Mouse (Mus musculus) liver, embryonic 15.5 days (tissue): Measurements from ENCODE around the gene Plpp2. TPM values are rescaled to one million over a fixed set of nuclear protein-coding genes. Genes with fewer than 3 reads are reported as not detected.

ENCODE experiments used
- microRNA-seq: library from miRNA; unstranded; fragments of <30 nt; microRNA quantifications from one replicate; pipeline ENCODE4, GENCODE M21; 2016
- polyA plus RNA-seq: library from polyadenylated mRNA; unstranded; fragments of >200 nt; fragmentation: Nextera tagmentation; extraction: Ambion mirVana; gene quantifications from 2 replicates; pipeline ENCODE4 v1.2.1, GENCODE M21; 2015

Gene Plpp2
- polyA plus RNA-seq, 1 experiment from 2014 or later: 21.5 TPM

Small RNAs within 50 kb of the gene (microRNA-seq; reads per million reads assigned to microRNA genes)
- gene Mir6909: not detected

Other genes with a start within 250 kb of the Plpp2 start
- gene Vmn2r82, start 177.3 kb downstream of the Plpp2 start, polyA plus RNA-seq: not detected in 2 replicates
- gene Vmn2r83, start 65.1 kb downstream of the Plpp2 start, polyA plus RNA-seq: not detected in 2 replicates
- 9.9 and 13.3 TPM in 2 replicates for gene Mier2, start 21.4 kb upstream of the Plpp2 start, polyA plus RNA-seq
- not detected in 2 replicates for gene Theg, start 53.5 kb upstream of the Plpp2 start, polyA plus RNA-seq
- gene C2cd4c, start 80.2 kb upstream of the Plpp2 start, polyA plus RNA-seq: not detected in 2 replicates
- gene Shc2, start 104.1 kb upstream of the Plpp2 start, polyA plus RNA-seq: 0.08 and 0.10 TPM in 2 replicates
- not detected in 2 replicates for gene Odf3l2, start 111.9 kb upstream of the Plpp2 start, polyA plus RNA-seq
- gene Madcam1, start 130.8 kb upstream of the Plpp2 start, polyA plus RNA-seq: 0.26 TPM in 1 of 2 replicates, not detected in the other
- gene Tpgs1, start 135.6 kb upstream of the Plpp2 start, polyA plus RNA-seq: 21.4 and 23.1 TPM in 2 replicates
- gene Cdc34, start 148.4 kb upstream of the Plpp2 start, polyA plus RNA-seq: 105 and 107 TPM in 2 replicates
- 0.15 and 0.37 TPM in 2 replicates for gene Gzmm, start 155.2 kb upstream of the Plpp2 start, polyA plus RNA-seq
- 980 and 1,043 TPM in 2 replicates for gene Bsg, start 170.7 kb upstream of the Plpp2 start, polyA plus RNA-seq
- gene Hcn2, start 182.8 kb upstream of the Plpp2 start, polyA plus RNA-seq: 0.02 TPM in 1 of 2 replicates, not detected in the other
- gene Polrmt, start 212.8 kb upstream of the Plpp2 start, polyA plus RNA-seq: 15.6 and 17.7 TPM in 2 replicates
- gene Fgf22, start 221.3 kb upstream of the Plpp2 start, polyA plus RNA-seq: 0.07 TPM in 1 of 2 replicates, not detected in the other
- 39.6 and 42.0 TPM in 2 replicates for gene Rnf126, start 233.2 kb upstream of the Plpp2 start, polyA plus RNA-seq
- gene Fstl3, start 243.5 kb upstream of the Plpp2 start, polyA plus RNA-seq: 0.71 and 1.0 TPM in 2 replicates